Mouse (Mus musculus): ENCODE measurements around the gene Cntnap5c. TPM values are rescaled to one million over a fixed set of nuclear protein-coding genes. Genes with fewer than 3 reads are reported as not detected.

Cntnap5c gene
- 2.9 and 3.5 TPM in 2 replicates for polyA plus RNA-seq (2015; fragmentation: Nextera tagmentation; extraction: Ambion mirVana)

GRCm38 (mm10) chr17:57768622-57769610, at the start of gene Cntnap5c:
Gene Cntnap5c, plus strand, starts transcription at chr17:57769570.
- Histone ChIP-seq H3K27me3 (ENCODE audit: control insufficient read depth, insufficient read depth, low read depth, low read length) (no peaks in the 10 kb centered on the region), H3K4me1 (ENCODE audit: control insufficient read depth, insufficient read depth, low read length) (no peaks in the 10 kb centered on the region), H3K4me3 (ENCODE audit: low read depth, low read length) (peak within 1 kb of the TSS; percentile 40), H3K4me2 (ENCODE audit: low read length) (peak within 1 kb of the TSS; percentile 63), H3K9ac (ENCODE audit: low read depth, low read length) (peak within 1 kb of the TSS; percentile 43; the same call in 1 of the 2 replicates), H3K36me3 (ENCODE audit: control insufficient read depth, insufficient read depth, low read length) (no peaks in the 10 kb centered on the region), H3K9me3 (replicated peaks; ENCODE audit: control insufficient read depth, low read length, poor library complexity, severe bottlenecking) (no peaks in the 10 kb centered on the region), H3K27ac (ENCODE audit: low read length) (no peak within 1 kb of the TSS)
- peak; percentile 92 for ATAC-seq
- WGBS = 14% methylated on average over 26 of the region's 26 CpGs

- no peak within 1 kb of the TSS for H3K4me2 ChIP-seq (ENCODE audit: low read length)
- ATAC-seq = no peak
- WGBS = 86% methylated on average over 5 of the region's 5 CpGs
- H3K27ac ChIP-seq (ENCODE audit: low read length) = no peak within 1 kb of the TSS
- H3K36me3 ChIP-seq (ENCODE audit: control insufficient read depth, insufficient read depth, low read length) = no peaks in the 10 kb centered on the region
- no peak within 1 kb of the TSS for H3K9ac ChIP-seq (ENCODE audit: low read depth, low read length)
- no peaks in the 10 kb centered on the region for H3K27me3 ChIP-seq (ENCODE audit: control insufficient read depth, insufficient read depth, low read depth, low read length)
- no peaks in the 10 kb centered on the region for H3K9me3 ChIP-seq (replicated peaks; ENCODE audit: control insufficient read depth, low read length, poor library complexity, severe bottlenecking)
- no peak within 1 kb of the TSS for H3K4me3 ChIP-seq (ENCODE audit: low read depth, low read length)
- H3K4me1 ChIP-seq (ENCODE audit: control insufficient read depth, insufficient read depth, low read length) = no peaks in the 10 kb centered on the region
These were observed 27.3 kb upstream of the Cntnap5c start, which contains the start of gene Gm21834 for GRCm38 (mm10) chr17:57742119-57742518. Gene Gm21834, minus strand, starts transcription at chr17:57742219.

GRCm38 (mm10) chr17:57758033-57758432, 11.3 kb upstream of the Cntnap5c start:
- H3K27ac ChIP-seq (ENCODE audit: low read length) = no peak overlapping the region
- H3K4me1 ChIP-seq (ENCODE audit: control insufficient read depth, insufficient read depth, low read length) = no peaks in the 10 kb centered on the region
- 68% methylated on average over 1 of the region's 1 CpGs for WGBS

GRCm38 (mm10) chr17:57767306-57767705, 2.1 kb upstream of the Cntnap5c start:
- Histone ChIP-seq H3K4me3 (ENCODE audit: low read depth, low read length) (no peak overlapping the region), H3K27me3 (ENCODE audit: control insufficient read depth, insufficient read depth, low read depth, low read length) (no peaks in the 10 kb centered on the region), H3K36me3 (ENCODE audit: control insufficient read depth, insufficient read depth, low read length) (no peaks in the 10 kb centered on the region), H3K27ac (ENCODE audit: low read length) (no peak overlapping the region), H3K9ac (ENCODE audit: low read depth, low read length) (no peak overlapping the region), H3K4me1 (ENCODE audit: control insufficient read depth, insufficient read depth, low read length) (no peaks in the 10 kb centered on the region), H3K4me2 (ENCODE audit: low read length) (no peak overlapping the region), H3K9me3 (replicated peaks; ENCODE audit: control insufficient read depth, low read length, poor library complexity, severe bottlenecking) (no peaks in the 10 kb centered on the region)
- no peak for ATAC-seq

More at GRCm38 (mm10) chr17:57758033-57758432, 11.3 kb upstream of the Cntnap5c start:
- ATAC-seq = no peak
- no peak overlapping the region for H3K4me2 ChIP-seq (ENCODE audit: low read length)
- no peak overlapping the region for H3K4me3 ChIP-seq (ENCODE audit: low read depth, low read length)
- no peaks in the 10 kb centered on the region for H3K9me3 ChIP-seq (replicated peaks; ENCODE audit: control insufficient read depth, low read length, poor library complexity, severe bottlenecking)
- H3K27me3 ChIP-seq (ENCODE audit: control insufficient read depth, insufficient read depth, low read depth, low read length) = no peaks in the 10 kb centered on the region
- no peaks in the 10 kb centered on the region for H3K36me3 ChIP-seq (ENCODE audit: control insufficient read depth, insufficient read depth, low read length)
- no peak overlapping the region for H3K9ac ChIP-seq (ENCODE audit: low read depth, low read length)

- H3K4me3 ChIP-seq (ENCODE audit: low read depth, low read length) = peak overlapping the region; percentile 40
- no peaks in the 10 kb centered on the region for H3K36me3 ChIP-seq (ENCODE audit: control insufficient read depth, insufficient read depth, low read length)
- no peak overlapping the region for H3K9ac ChIP-seq (ENCODE audit: low read depth, low read length)
- H3K27me3 ChIP-seq (ENCODE audit: control insufficient read depth, insufficient read depth, low read depth, low read length) = no peaks in the 10 kb centered on the region
- WGBS = 16% methylated on average over 4 of the region's 4 CpGs
- peak overlapping the region; percentile 63 for H3K4me2 ChIP-seq (ENCODE audit: low read length)
- no peaks in the 10 kb centered on the region for H3K4me1 ChIP-seq (ENCODE audit: control insufficient read depth, insufficient read depth, low read length)
- no peak overlapping the region for H3K27ac ChIP-seq (ENCODE audit: low read length)
- ATAC-seq = peak; percentile 85
- H3K9me3 ChIP-seq (replicated peaks; ENCODE audit: control insufficient read depth, low read length, poor library complexity, severe bottlenecking) = no peaks in the 10 kb centered on the region
These were observed 1.5 kb downstream of the Cntnap5c start for GRCm38 (mm10) chr17:57770904-57771303.

- ATAC-seq = no peak
- Histone ChIP-seq H3K27me3 (ENCODE audit: control insufficient read depth, insufficient read depth, low read depth, low read length) (no peaks in the 10 kb centered on the region), H3K9ac (ENCODE audit: low read depth, low read length) (no peak overlapping the region), H3K27ac (ENCODE audit: low read length) (no peak overlapping the region), H3K4me2 (ENCODE audit: low read length) (no peak overlapping the region), H3K4me3 (ENCODE audit: low read depth, low read length) (no peak overlapping the region), H3K9me3 (replicated peaks; ENCODE audit: control insufficient read depth, low read length, poor library complexity, severe bottlenecking) (peaks cover 5% of the 10 kb centered on the region; the same call in 1 of the 2 replicates), H3K4me1 (ENCODE audit: control insufficient read depth, insufficient read depth, low read length) (no peaks in the 10 kb centered on the region), H3K36me3 (ENCODE audit: control insufficient read depth, insufficient read depth, low read length) (no peaks in the 10 kb centered on the region)
- 96% methylated on average over 1 of the region's 1 CpGs for WGBS
These were observed 18.9 kb downstream of the Cntnap5c start for GRCm38 (mm10) chr17:57788161-57788799.

- Histone ChIP-seq H3K4me1 (ENCODE audit: control insufficient read depth, insufficient read depth, low read length) (0 out of 2 replicates have a peak, but pooled peaks cover 2% of the 10 kb centered on the region), H3K36me3 (ENCODE audit: control insufficient read depth, insufficient read depth, low read length) (no peaks in the 10 kb centered on the region), H3K27ac (ENCODE audit: low read length) (no peak overlapping the region), H3K9me3 (replicated peaks; ENCODE audit: control insufficient read depth, low read length, poor library complexity, severe bottlenecking) (no peaks in the 10 kb centered on the region), H3K27me3 (ENCODE audit: control insufficient read depth, insufficient read depth, low read depth, low read length) (no peaks in the 10 kb centered on the region), H3K4me3 (ENCODE audit: low read depth, low read length) (no peak overlapping the region), H3K9ac (ENCODE audit: low read depth, low read length) (no peak overlapping the region), H3K4me2 (ENCODE audit: low read length) (no peak overlapping the region)
- no peak for ATAC-seq
- WGBS = 91% methylated on average over 3 of the region's 3 CpGs
These were observed 26.0 kb downstream of the Cntnap5c start for GRCm38 (mm10) chr17:57795408-57795807.

GRCm38 (mm10) chr17:57796668-57797311, 27.4 kb downstream of the Cntnap5c start:
- H3K27ac ChIP-seq (ENCODE audit: low read length) = no peak overlapping the region
- H3K9ac ChIP-seq (ENCODE audit: low read depth, low read length) = no peak overlapping the region
- no peaks in the 10 kb centered on the region for H3K9me3 ChIP-seq (replicated peaks; ENCODE audit: control insufficient read depth, low read length, poor library complexity, severe bottlenecking)
- ATAC-seq = no peak
- H3K36me3 ChIP-seq (ENCODE audit: control insufficient read depth, insufficient read depth, low read length) = no peaks in the 10 kb centered on the region
- H3K4me2 ChIP-seq (ENCODE audit: low read length) = no peak overlapping the region
- no peak overlapping the region for H3K4me3 ChIP-seq (ENCODE audit: low read depth, low read length)
- H3K4me1 ChIP-seq (ENCODE audit: control insufficient read depth, insufficient read depth, low read length) = 0 out of 2 replicates have a peak, but pooled peaks cover 2% of the 10 kb centered on the region
- H3K27me3 ChIP-seq (ENCODE audit: control insufficient read depth, insufficient read depth, low read depth, low read length) = no peaks in the 10 kb centered on the region
- WGBS = 83% methylated on average over 3 of the region's 3 CpGs
